Mouse (Mus musculus) testis, adult 2 months (tissue): ENCODE measurements around the gene Car5a. TPM values are rescaled to one million over a fixed set of nuclear protein-coding genes. Genes with fewer than 3 reads are reported as not detected.

Experiments used
- H3K27ac ChIP-seq: fragments of 200-500 bp; 2 replicates; pipeline ENCODE4 v1.5.1; 2012; ENCODE audit warnings: low read depth, low read length; ENCODE audit not compliant: control insufficient read depth, insufficient read depth
- H3K27me3 ChIP-seq: fragments of 200-500 bp; 2 replicates; pipeline ENCODE4 v1.6.1; 2012; ENCODE audit warnings: mild to moderate bottlenecking, low read length, moderate library complexity; ENCODE audit not compliant: control insufficient read depth, insufficient read depth
- H3K36me3 ChIP-seq: fragments of 200-500 bp; 2 replicates; pipeline ENCODE4 v1.6.1; 2012; ENCODE audit warnings: mild to moderate bottlenecking, low read length; ENCODE audit not compliant: control insufficient read depth, insufficient read depth
- H3K4me1 ChIP-seq: fragments of 200-500 bp; 2 replicates; pipeline ENCODE4 v1.6.1; 2012; ENCODE audit warnings: low read length; ENCODE audit not compliant: control insufficient read depth, insufficient read depth
- H3K4me3 ChIP-seq: fragments of 200-500 bp; 2 replicates; pipeline ENCODE4 v1.5.1; 2012; ENCODE audit warnings: low read depth, mild to moderate bottlenecking, low read length, moderate library complexity, mixed read lengths; ENCODE audit not compliant: control insufficient read depth
- CTCF ChIP-seq: fragments of 200-500 bp; IDR thresholded peaks from 2 replicates; pipeline ENCODE4 v1.5.1; 2012; ENCODE audit warnings: low read depth, mild to moderate bottlenecking, inconsistent platforms, low read length, moderate library complexity; ENCODE audit not compliant: control insufficient read depth, insufficient read depth, insufficient replicate concordance
- POLR2A ChIP-seq: fragments of 200-500 bp; IDR thresholded peaks from 2 replicates; pipeline ENCODE4 v1.6.1; 2012; ENCODE audit warnings: low read depth, mild to moderate bottlenecking, inconsistent platforms, low read length, moderate library complexity; ENCODE audit not compliant: control insufficient read depth
- polyA plus RNA-seq: library from polyadenylated mRNA; depleted of rRNA; stranded (reverse); fragments of >200 nt; gene quantifications from 2 replicates; pipeline ENCODE4 v1.2.3, GENCODE M21; 2012

Gene Car5a
- polyA plus RNA-seq, 1 experiment: not detected

DNA sequence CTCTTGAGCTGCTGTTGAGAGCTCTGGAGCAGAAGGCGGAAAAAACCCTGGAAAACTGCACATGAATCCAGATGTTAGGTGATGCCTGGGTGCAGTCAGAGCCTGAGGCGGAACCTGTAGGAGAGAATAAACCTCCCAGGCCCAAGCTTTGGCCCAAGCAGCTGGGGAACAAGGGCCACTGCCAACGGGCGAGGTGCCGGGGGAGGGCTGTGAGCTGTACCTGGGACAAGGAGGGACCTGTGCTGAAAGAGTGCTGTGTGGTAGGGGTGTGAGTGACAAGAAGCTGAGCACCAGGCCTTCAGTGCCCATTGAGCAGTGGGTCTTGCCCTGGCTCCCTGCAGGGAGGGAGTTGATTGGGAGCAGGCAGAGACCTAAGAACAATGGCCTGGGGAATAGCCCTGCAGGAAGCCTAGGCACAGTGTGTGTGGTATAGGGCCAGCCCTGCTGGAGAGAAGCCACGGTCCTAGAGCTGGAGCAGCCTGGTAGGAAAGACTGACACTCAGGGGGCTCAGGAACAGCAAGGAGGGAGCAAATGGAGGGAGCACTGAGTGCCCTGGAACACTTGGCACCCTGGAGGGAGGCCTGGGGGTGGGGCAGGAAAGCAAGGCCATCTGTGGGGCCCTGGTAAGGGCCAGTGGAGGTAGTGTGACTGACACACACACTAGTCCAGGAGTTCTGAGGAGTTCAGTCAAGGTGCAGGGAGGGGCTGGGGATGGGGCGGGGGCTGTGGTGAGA lies 22.2 kb upstream of the Car5a start:
- H3K36me3 ChIP-seq: no peaks in the 10 kb centered on the region
- no peak for TF ChIP-seq POLR2A

DNA sequence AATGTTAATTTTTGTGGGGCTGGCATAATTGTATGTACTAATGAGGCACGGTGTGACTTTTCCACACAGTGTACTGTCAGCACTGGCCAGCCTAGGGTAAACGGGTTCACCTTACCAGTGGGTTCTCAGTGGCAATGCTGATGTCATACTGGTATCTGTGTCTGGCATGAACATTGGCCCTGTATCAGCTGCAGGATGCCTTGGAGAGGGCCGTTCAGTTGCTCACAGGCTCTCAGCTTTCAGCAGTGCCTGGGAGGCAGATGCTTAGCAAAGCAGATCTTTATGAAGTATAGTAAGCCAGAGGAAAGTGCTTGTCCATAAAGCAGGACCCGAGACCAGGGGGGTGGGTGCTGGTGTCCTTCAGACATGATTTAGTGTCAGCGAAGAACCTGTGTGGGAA lies 21.4 kb upstream of the Car5a start:
- Histone ChIP-seq H3K4me1 (peaks cover 12% of the 10 kb centered on the region), H3K27ac (no peak overlapping the region), H3K27me3 (no peaks in the 10 kb centered on the region), H3K36me3 (no peaks in the 10 kb centered on the region), H3K4me3 (no peak overlapping the region)
- TF ChIP-seq CTCF: no peak
- TF ChIP-seq POLR2A: no peak

More for the DNA sequence above, 22.2 kb upstream of the Car5a start:
- Histone ChIP-seq H3K4me1 (peaks cover 12% of the 10 kb centered on the region), H3K27me3 (no peaks in the 10 kb centered on the region), H3K27ac (no peak overlapping the region), H3K4me3 (no peak overlapping the region)

DNA sequence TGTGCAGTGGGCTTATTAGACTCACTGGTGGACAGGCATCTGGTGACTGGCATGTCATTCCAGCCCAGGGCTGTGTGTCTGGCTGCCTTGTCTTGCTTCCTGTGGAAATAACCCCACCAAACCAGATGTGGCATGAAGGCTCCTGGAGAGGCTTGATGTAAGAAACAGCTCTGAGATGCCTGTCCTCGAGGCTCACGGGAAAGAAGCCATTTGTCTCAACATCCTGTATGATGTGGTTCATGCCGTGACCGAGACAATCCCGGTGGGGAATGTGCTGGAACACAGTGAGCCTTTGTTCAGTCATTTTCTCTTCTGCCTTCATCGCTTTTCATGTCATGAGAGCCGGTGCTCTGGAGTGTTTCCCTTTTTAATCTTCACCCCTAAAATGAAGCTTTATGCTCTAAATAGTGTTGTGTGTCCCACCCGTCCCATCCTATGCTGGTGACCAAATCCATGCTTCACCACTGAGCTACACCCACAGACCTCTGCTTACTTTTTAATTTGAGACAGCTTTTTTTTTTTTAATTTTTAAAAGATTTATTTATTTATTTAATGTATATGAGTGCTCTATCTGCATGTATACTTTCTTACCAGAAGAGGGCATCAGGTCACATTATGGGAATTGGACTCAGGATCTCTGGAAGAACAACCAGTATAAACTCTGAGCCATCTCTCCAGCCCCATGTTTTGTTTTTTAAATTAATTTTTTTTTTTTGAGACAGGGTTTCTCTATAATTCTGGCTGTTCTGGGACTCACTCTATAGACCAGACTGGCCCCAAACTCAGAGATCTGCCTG lies 20.2 kb upstream of the Car5a start:
- TF ChIP-seq POLR2A: no peak
- TF ChIP-seq CTCF: no peak
- Histone ChIP-seq H3K27me3 (no peaks in the 10 kb centered on the region), H3K27ac (0 out of 2 replicates have a peak overlapping the region, but pooled peaks have one; percentile 0), H3K4me1 (peaks cover 12% of the 10 kb centered on the region), H3K4me3 (no peak overlapping the region), H3K36me3 (no peaks in the 10 kb centered on the region)

DNA sequence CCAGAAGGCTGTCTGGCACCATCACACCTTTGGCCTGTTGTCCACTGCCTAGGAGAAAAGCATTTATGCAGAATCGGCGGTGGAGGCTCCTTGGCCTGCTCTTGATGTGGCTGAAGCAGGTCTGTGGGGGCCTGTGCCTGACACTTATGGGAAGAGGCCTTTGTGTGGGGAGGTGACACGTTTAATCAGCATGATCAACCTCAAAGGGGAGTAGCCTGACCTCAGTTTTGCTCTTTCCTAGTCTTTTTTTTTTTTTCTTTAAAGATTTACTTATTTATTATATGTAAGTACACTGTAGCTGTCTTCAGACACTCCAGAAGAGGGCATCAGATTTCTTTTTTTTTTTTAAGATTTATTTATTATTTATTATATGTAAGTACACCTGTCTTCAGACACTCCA lies 18.2 kb upstream of the Car5a start:
- no peak overlapping the region for H3K27ac ChIP-seq
- TF ChIP-seq CTCF (no peak), POLR2A (no peak)
- no peaks in the 10 kb centered on the region for H3K27me3 ChIP-seq
- peaks cover 7% of the 10 kb centered on the region for H3K4me1 ChIP-seq
- H3K4me3 ChIP-seq: no peak overlapping the region
- H3K36me3 ChIP-seq: no peaks in the 10 kb centered on the region

DNA sequence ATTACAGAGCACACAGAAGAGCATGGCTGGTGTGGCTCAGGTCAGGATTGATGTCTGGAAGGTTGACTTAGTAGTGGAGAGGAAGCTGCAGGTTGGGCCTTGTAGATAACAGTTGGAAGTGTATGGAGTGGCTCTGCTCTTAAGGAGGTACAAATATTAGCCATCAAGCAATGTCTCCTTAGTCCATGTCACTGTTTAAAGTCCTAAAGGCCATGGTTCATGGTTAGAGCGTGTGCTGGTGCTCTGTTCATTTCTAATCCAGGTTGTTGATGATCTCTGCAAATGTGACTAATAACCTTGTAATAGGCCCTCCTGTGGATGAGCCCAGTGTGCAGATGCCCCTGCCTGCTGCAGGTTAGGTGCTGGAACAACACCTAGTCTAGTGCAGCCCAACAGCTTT lies 13.7 kb upstream of the Car5a start:
- no peak overlapping the region for H3K4me3 ChIP-seq
- H3K27ac ChIP-seq: no peak overlapping the region
- no peaks in the 10 kb centered on the region for H3K27me3 ChIP-seq
- no peaks in the 10 kb centered on the region for H3K36me3 ChIP-seq
- no peak for TF ChIP-seq POLR2A
- no peak for TF ChIP-seq CTCF
- H3K4me1 ChIP-seq: peaks cover 2% of the 10 kb centered on the region; the same call in 1 of the 2 replicates

DNA sequence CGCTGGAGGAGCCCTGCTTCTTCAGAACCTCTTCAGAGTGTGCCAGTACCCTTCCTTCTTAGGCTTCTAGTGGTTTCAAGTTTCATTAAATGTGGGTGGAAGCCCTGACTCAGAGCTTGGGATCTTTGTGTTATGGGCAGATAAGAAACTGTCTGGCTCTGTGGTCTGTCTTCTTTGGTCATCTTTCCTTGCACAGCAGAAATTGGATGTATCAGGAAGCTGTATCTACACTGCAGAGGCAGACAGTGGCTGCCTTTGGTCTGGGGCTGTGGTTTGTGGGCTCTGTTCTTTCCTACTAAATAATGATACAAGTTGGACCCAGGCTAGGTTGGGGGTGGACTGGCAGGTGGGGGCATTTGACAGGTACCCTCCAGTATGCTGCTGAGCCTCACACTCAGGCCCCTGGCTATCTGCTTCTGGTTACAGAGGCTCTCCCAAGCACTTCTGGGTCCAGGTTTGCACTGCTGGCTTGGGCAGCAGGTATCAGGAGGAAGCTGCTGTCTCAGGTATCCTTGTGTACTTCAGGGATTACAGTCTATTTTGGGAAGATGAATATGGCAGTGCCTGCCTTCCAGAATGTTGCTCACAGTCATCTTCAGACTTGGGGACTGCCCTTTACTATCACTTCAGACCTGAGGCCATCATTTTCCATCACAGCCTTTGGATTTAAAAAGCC lies 11.3 kb upstream of the Car5a start:
- H3K27ac ChIP-seq: 0 out of 2 replicates have a peak overlapping the region, but pooled peaks have one; percentile 22
- H3K27me3 ChIP-seq: no peaks in the 10 kb centered on the region
- H3K4me3 ChIP-seq: no peak overlapping the region
- no peaks in the 10 kb centered on the region for H3K36me3 ChIP-seq
- TF ChIP-seq CTCF (no peak), POLR2A (peak; percentile 34; the same call in 1 of the 2 replicates)
- H3K4me1 ChIP-seq: peaks cover 5% of the 10 kb centered on the region

DNA sequence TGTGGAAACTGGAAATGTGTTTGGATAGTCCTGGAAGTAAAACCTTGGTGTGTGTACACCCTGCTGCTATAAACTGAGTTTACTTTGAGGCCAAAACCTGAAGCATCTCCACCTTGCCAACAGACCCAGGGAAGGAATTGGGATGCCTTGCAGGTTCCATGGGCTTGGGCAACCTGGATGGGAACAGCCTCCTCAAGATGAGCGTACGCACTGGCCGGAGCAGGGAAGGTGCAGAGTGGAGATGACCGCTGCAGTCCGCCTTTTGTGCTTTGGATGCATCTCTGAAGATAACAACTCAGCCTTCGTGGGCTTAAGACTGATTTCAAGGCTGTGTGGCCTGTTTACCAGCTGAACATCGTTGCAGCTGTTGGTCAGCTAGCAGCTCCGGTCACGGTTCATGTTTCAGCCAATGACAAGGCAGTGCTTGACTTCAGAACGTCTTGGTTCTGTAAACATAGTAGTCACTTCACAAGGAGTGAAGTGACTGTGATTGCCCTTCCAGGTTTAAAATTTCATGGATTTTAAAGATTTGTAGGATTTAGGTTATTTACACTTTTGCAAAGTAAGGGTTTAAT lies 10.4 kb upstream of the Car5a start:
- H3K4me1 ChIP-seq: peaks cover 5% of the 10 kb centered on the region
- H3K27ac ChIP-seq: no peak overlapping the region
- no peak overlapping the region for H3K4me3 ChIP-seq
- no peak; the same call in 1 of the 2 replicates for TF ChIP-seq CTCF
- peak; percentile 56; the same call in 1 of the 2 replicates for TF ChIP-seq POLR2A
- no peaks in the 10 kb centered on the region for H3K27me3 ChIP-seq
- H3K36me3 ChIP-seq: no peaks in the 10 kb centered on the region
